In genomic region chr16:18200062-18200461, GRCm38 (mm10) we compare ENCODE assay signal across 20 mouse cellular contexts. TPM values are rescaled to one million over a fixed set of nuclear protein-coding genes. Genes with fewer than 3 reads are reported as not detected.
"Had no signal": no experiment of that assay in that cellular context is flagged by ENCODE, and none has a peak within 500 bp of the region (broad histone marks: within the 10 kb centered on the region; RNA-seq: fewer than 3 reads in every experiment).

No protein-coding gene starts in this region.

- ATAC-seq: intestine, embryonic 15.5 days had no signal

- H3K4me2 ChIP-seq: intestine, embryonic 15.5 days; liver, embryonic 11.5 days; liver, embryonic 15.5 days; neural tube, embryonic 12.5 days had no signal

- H3K27ac ChIP-seq: intestine, embryonic 15.5 days; liver, embryonic 15.5 days had no signal

- DNase-seq: kidney, adult 18-20 months; kidney, postnatal 25 days; layer of hippocampus, postnatal 36 days; lung, adult 2 months; lung, postnatal 36 days; thymus, adult 18-20 months; thymus, postnatal 25 days had no signal

- H3K9ac ChIP-seq: intestine, embryonic 15.5 days; liver, embryonic 15.5 days had no signal

- H3K36me3 ChIP-seq: intestine, embryonic 15.5 days; liver, embryonic 15.5 days; neural tube, embryonic 12.5 days had no signal

- H3K27me3 ChIP-seq: intestine, embryonic 15.5 days; liver, embryonic 15.5 days; neural tube, embryonic 12.5 days had no signal

- H3K4me1 ChIP-seq: liver, embryonic 15.5 days had no signal

- H3K9me3 ChIP-seq: intestine, embryonic 15.5 days; liver, embryonic 15.5 days; neural tube, embryonic 12.5 days had no signal

- H3K4me3 ChIP-seq: intestine, embryonic 15.5 days; liver, embryonic 15.5 days; myocyte; neural tube, embryonic 12.5 days had no signal

RNA-seq across cellular contexts. Expression of gene Ccdc188, which starts 17.6 kb away (rescaled TPM):
- total RNA-seq: layer of hippocampus, postnatal 36 days; left cerebral cortex, adult 8-10 months; left cerebral cortex, postnatal 25 days; megakaryocyte progenitor cell, adult 5-6 weeks had no signal
- polyA plus RNA-seq: intestine, embryonic 15.5 days; kidney, embryonic 14.5 days; limb, embryonic 14.5 days; liver, embryonic 11.5 days; liver, embryonic 15.5 days; lung, adult 2 months; lung, postnatal 0 days; myocyte; neural tube, embryonic 12.5 days; stomach, embryonic 14.5 days; urinary bladder, adult 2 months had no signal

RNA-seq across cellular contexts. Expression of gene Gm49776, which starts 58.1 kb away (rescaled TPM):
- total RNA-seq: layer of hippocampus, postnatal 36 days; left cerebral cortex, adult 8-10 months had no signal
- polyA plus RNA-seq: liver, embryonic 15.5 days; stomach, embryonic 14.5 days; urinary bladder, adult 2 months had no signal
